In genomic region chr7:6770286-6770685, GRCm38 (mm10) we compare ENCODE assay signal across 7 mouse cellular contexts. TPM values are rescaled to one million over a fixed set of nuclear protein-coding genes. Genes with fewer than 3 reads are reported as not detected.
DNase-seq lines count a peak whose midpoint lies in the region; ATAC-seq lines count a peak whose summit lies in the region.

No protein-coding gene starts in this region.

- peak overlapping the region; percentile 33; the same call in 1 of the 2 replicates for H3K4me3 ChIP-seq in embryonic facial prominence, embryonic 10.5 days
- H3K4me3 ChIP-seq in limb, embryonic 12.5 days (replicated peaks), result no peak overlapping the region

- H3K36me3 ChIP-seq in embryonic facial prominence, embryonic 10.5 days (replicated peaks), result peaks cover 28% of the 10 kb centered on the region
- H3K36me3 ChIP-seq in limb, embryonic 12.5 days, result peaks cover 26% of the 10 kb centered on the region

- H3K4me2 ChIP-seq in limb, embryonic 12.5 days, result peak overlapping the region; percentile 25; the same call in 1 of the 2 replicates

- WGBS in embryonic facial prominence, embryonic 10.5 days, result under 1% methylated on average over 8 of the region's 8 CpGs
- under 1% methylated on average over 8 of the region's 8 CpGs for WGBS in limb, embryonic 12.5 days

- no peaks in the 10 kb centered on the region for H3K9me3 ChIP-seq in embryonic facial prominence, embryonic 10.5 days
- H3K9me3 ChIP-seq in limb, embryonic 12.5 days, result no peaks in the 10 kb centered on the region

- H3K27ac ChIP-seq in embryonic facial prominence, embryonic 10.5 days (replicated peaks), result peak overlapping the region; percentile 81
- peak overlapping the region; percentile 79 for H3K27ac ChIP-seq in limb, embryonic 12.5 days

- peak; percentile 84 for ATAC-seq in limb, embryonic 12.5 days (ENCODE audit: insufficient number of reproducible peaks, insufficient read depth, low FRiP score, low TSS enrichment, low read depth)

- DNase-seq in adrenal gland, adult 8-10 months, result peak; percentile 2
- peak; percentile 86 for DNase-seq in embryonic facial prominence, embryonic 10.5 days (ENCODE audit: low spot score)
- peak; percentile 49 for DNase-seq in heart, postnatal 4 days
- peak; percentile 70 for DNase-seq in testis, postnatal 10 days (ENCODE audit: low spot score)
- no peak for DNase-seq in MN1 (ENCODE audit: low spot score)
- DNase-seq in cerebellum, postnatal 10 days, result no peak

- peaks cover 35% of the 10 kb centered on the region for H3K4me1 ChIP-seq in embryonic facial prominence, embryonic 10.5 days
- H3K4me1 ChIP-seq in limb, embryonic 12.5 days (replicated peaks), result peaks cover 26% of the 10 kb centered on the region

- no peaks in the 10 kb centered on the region for H3K27me3 ChIP-seq in embryonic facial prominence, embryonic 10.5 days (replicated peaks; ENCODE audit: low read depth, poor library complexity, severe bottlenecking)
- no peaks in the 10 kb centered on the region for H3K27me3 ChIP-seq in limb, embryonic 12.5 days

- peak overlapping the region; percentile 9; the same call in 1 of the 2 replicates for H3K9ac ChIP-seq in limb, embryonic 12.5 days (replicated peaks)

RNA-seq across cellular contexts. Expression of gene Usp29, which starts 39.9 kb away (rescaled TPM):
- 1 to 10 TPM; 1.6 to 2.0 (median 1.8) TPM for total RNA-seq in adrenal gland, adult 8-10 months (2022)
- 15.9 and 17.6 TPM in 2 replicates for polyA plus RNA-seq in embryonic facial prominence, embryonic 10.5 days (2016; fragmentation: Nextera tagmentation; extraction: Ambion mirVana)
- 1 to 10 TPM; 4.5 to 4.6 TPM for total RNA-seq in heart, postnatal 4 days (2021)
- polyA plus RNA-seq in limb, embryonic 12.5 days (2016; fragmentation: Nextera tagmentation; extraction: Ambion mirVana), result 15.4 and 15.8 TPM in 2 replicates

RNA-seq across cellular contexts. Expression of gene Peg3, which starts 40.1 kb away (rescaled TPM):
- 10 to 100 TPM; 34.9 to 51.0 (median 38.2) TPM for total RNA-seq in adrenal gland, adult 8-10 months (2022)
- 218 and 249 TPM in 2 replicates for polyA plus RNA-seq in embryonic facial prominence, embryonic 10.5 days (2016; fragmentation: Nextera tagmentation; extraction: Ambion mirVana)
- 10 to 100 TPM; 69.5 to 75.3 TPM for total RNA-seq in heart, postnatal 4 days (2021)
- 217 and 263 TPM in 2 replicates for polyA plus RNA-seq in limb, embryonic 12.5 days (2016; fragmentation: Nextera tagmentation; extraction: Ambion mirVana)

Comparison
In these comparisons a context has a peak if more than half of its experiments do, and no peak if none do; other contexts are left out.
1. DNase-seq: peak in adrenal gland, adult 8-10 months (single experiment), embryonic facial prominence, embryonic 10.5 days (single experiment), heart, postnatal 4 days (single experiment) and testis, postnatal 10 days (single experiment); none in MN1 (single experiment) and cerebellum, postnatal 10 days (0 of 2).